Mouse (Mus musculus): ENCODE measurements around the gene Gm21190. TPM values are rescaled to one million over a fixed set of nuclear protein-coding genes. Genes with fewer than 3 reads are reported as not detected.
A peak's percentile ranks its signal among the peaks of the same experiment; 100 is the strongest.
"Not testable (repeated sequence)": the region's sequence is repeated elsewhere in the genome, so short reads cannot be mapped to it uniquely, and the experiment has no call there.

Gene Gm21190
- polyA plus RNA-seq, 1 experiment from 2014 or later = not detected

GRCm38 (mm10) chr5:15484616-15485015 lies 44.4 kb downstream of the Gm21190 start:
- not testable (repeated sequence) for H3K36me3 ChIP-seq (ENCODE audit: insufficient read depth, low read length); H3K4me1 ChIP-seq (ENCODE audit: insufficient read depth, low read depth, low read length); H3K9ac ChIP-seq (replicated peaks; ENCODE audit: low read depth); H3K27me3 ChIP-seq (replicated peaks; ENCODE audit: insufficient read depth, low read length); ATAC-seq; DNase-seq (ENCODE audit: low spot score); H3K4me3 ChIP-seq (ENCODE audit: low read depth, low read length); H3K4me2 ChIP-seq (replicated peaks; ENCODE audit: low read depth, low read length); H3K9me3 ChIP-seq (ENCODE audit: low read length); H3K27ac ChIP-seq (ENCODE audit: low read length)
- 0 out of 2 replicates have a peak, but pooled peaks have one; percentile 16 for TF ChIP-seq CTCF (IDR thresholded peaks at IDR 0.05)
- 14% methylated on average over 2 of the region's 2 CpGs for WGBS

GRCm38 (mm10) chr5:15483576-15483975 lies 45.4 kb downstream of the Gm21190 start:
- H3K9ac ChIP-seq (replicated peaks; ENCODE audit: low read depth); H3K27ac ChIP-seq (ENCODE audit: low read length); ATAC-seq; DNase-seq (ENCODE audit: low spot score); H3K4me3 ChIP-seq (ENCODE audit: low read depth, low read length); H3K4me1 ChIP-seq (ENCODE audit: insufficient read depth, low read depth, low read length); H3K36me3 ChIP-seq (ENCODE audit: insufficient read depth, low read length); H3K4me2 ChIP-seq (replicated peaks; ENCODE audit: low read depth, low read length); H3K9me3 ChIP-seq (ENCODE audit: low read length); H3K27me3 ChIP-seq (replicated peaks; ENCODE audit: insufficient read depth, low read length): not testable (repeated sequence)
- WGBS = 42% methylated on average over 4 of the region's 4 CpGs

- 47% methylated on average over 2 of the region's 2 CpGs for WGBS
- DNase-seq (ENCODE audit: low spot score); ATAC-seq: not testable (repeated sequence)
Observed at GRCm38 (mm10) chr5:15482815-15483214, 46.2 kb downstream of the Gm21190 start.

GRCm38 (mm10) chr5:15476423-15476822 lies 52.6 kb downstream of the Gm21190 start, which contains the start of gene Gm21149:
Gene Gm21149 (minus strand): TSS chr5:15476523.
- not testable (repeated sequence) for H3K4me2 ChIP-seq (replicated peaks; ENCODE audit: low read depth, low read length); H3K4me3 ChIP-seq (ENCODE audit: low read depth, low read length); H3K36me3 ChIP-seq (ENCODE audit: insufficient read depth, low read length); H3K27ac ChIP-seq (ENCODE audit: low read length); H3K9ac ChIP-seq (replicated peaks; ENCODE audit: low read depth); H3K9me3 ChIP-seq (ENCODE audit: low read length); H3K4me1 ChIP-seq (ENCODE audit: insufficient read depth, low read depth, low read length); DNase-seq (ENCODE audit: low spot score); ATAC-seq; H3K27me3 ChIP-seq (replicated peaks; ENCODE audit: insufficient read depth, low read length)
- WGBS = 49% methylated on average over 1 of the region's 1 CpGs

More at GRCm38 (mm10) chr5:15482815-15483214, 46.2 kb downstream of the Gm21190 start:
- not testable (repeated sequence) for H3K9ac ChIP-seq (replicated peaks; ENCODE audit: low read depth); H3K27me3 ChIP-seq (replicated peaks; ENCODE audit: insufficient read depth, low read length); H3K4me2 ChIP-seq (replicated peaks; ENCODE audit: low read depth, low read length); H3K27ac ChIP-seq (ENCODE audit: low read length); H3K4me3 ChIP-seq (ENCODE audit: low read depth, low read length); H3K9me3 ChIP-seq (ENCODE audit: low read length); H3K36me3 ChIP-seq (ENCODE audit: insufficient read depth, low read length); H3K4me1 ChIP-seq (ENCODE audit: insufficient read depth, low read depth, low read length)

Other genes starting within 250 kb of the Gm21190 start
- gene Gm21149, start 52.7 kb downstream of the Gm21190 start, polyA plus RNA-seq (2015; fragmentation: Nextera tagmentation; extraction: Ambion mirVana) = 0.14 TPM in 1 of 2 replicates, not detected in the other
- not detected in 2 replicates for gene Gm21083, start 48.1 kb upstream of the Gm21190 start, polyA plus RNA-seq (2015; fragmentation: Nextera tagmentation; extraction: Ambion mirVana)
- gene Speer4d, start 89.8 kb upstream of the Gm21190 start, polyA plus RNA-seq (2015; fragmentation: Nextera tagmentation; extraction: Ambion mirVana) = not detected in 2 replicates
- not detected in 2 replicates for gene 4930572O03Rik, start 127.8 kb upstream of the Gm21190 start, polyA plus RNA-seq (2015; fragmentation: Nextera tagmentation; extraction: Ambion mirVana)
- 0.42 and 0.51 TPM in 2 replicates for gene Speer4c, start 185.0 kb upstream of the Gm21190 start, polyA plus RNA-seq (2015; fragmentation: Nextera tagmentation; extraction: Ambion mirVana)